ENCODE assay signal across 9 mouse cellular contexts in genomic region chr15:97327500-97328081, GRCm38 (mm10).
DNase-seq lines count a peak whose midpoint lies in the region; ATAC-seq and TF ChIP-seq lines count a peak whose summit lies in the region.
"Had no signal": no experiment of that assay in that cellular context is flagged by ENCODE, and none has a peak within 500 bp of the region (broad histone marks: within the 10 kb centered on the region; RNA-seq: fewer than 3 reads in every experiment).

No protein-coding gene starts in this region.

- H3K4me3 ChIP-seq in lung, adult 2 months (replicated peaks; ENCODE audit: extremely low read depth, low read depth, low read length): no peak overlapping the region
- H3K4me3 ChIP-seq: limb, embryonic 15.5 days had no signal

- no peak for TF ChIP-seq POLR2A in brain, embryonic 14.5 days (IDR thresholded peaks at IDR 0.05; ENCODE audit: borderline replicate concordance, extremely low read depth, insufficient read depth, insufficient read length, poor library complexity, severe bottlenecking)
- TF ChIP-seq POLR2A in lung, adult 2 months (IDR thresholded peaks at IDR 0.05; ENCODE audit: borderline replicate concordance, extremely low read depth, low read depth, low read length): no peak

- ATAC-seq in cerebellum, adult (ENCODE audit: insufficient number of reproducible peaks, low FRiP score, low TSS enrichment): no peak

- 77% methylated on average over 18 of the region's 18 CpGs for WGBS in lung, adult 2 months

- DNase-seq in heart, postnatal 14 days: peak; percentile 30 to 33
- DNase-seq in heart, adult 11 months: no peak
- peak; percentile 81 to 83 for DNase-seq in CD8-positive naive resting alpha-beta T cell, adult 2 months (ENCODE audit: low read depth in 2 of 2, low spot score in 2 of 2)
- peak; percentile 15 for DNase-seq in brain, embryonic 14.5 days (ENCODE audit: low read depth)
- DNase-seq in lung, adult 2 months: peak; percentile 41
- DNase-seq in testis, postnatal 10 days (ENCODE audit: low spot score): peak; percentile 77
- no peak for DNase-seq in right cerebral cortex, postnatal 14 days

- intact Hi-C loops in heart, postnatal 14 days (cut with DNase I): no loop called here

- peak; percentile 63 for TF ChIP-seq CTCF in brain, embryonic 14.5 days (IDR thresholded peaks at IDR 0.05; ENCODE audit: borderline replicate concordance, extremely low read depth, insufficient read depth, insufficient read length)
- TF ChIP-seq CTCF in lung, adult 2 months (IDR thresholded peaks at IDR 0.05; ENCODE audit: insufficient read depth, low read length): peak; percentile 86

- no peaks in the 10 kb centered on the region; the same call in 1 of the 2 replicates for H3K4me1 ChIP-seq in lung, adult 2 months (ENCODE audit: control insufficient read depth, insufficient read depth, low read length)
- H3K4me1 ChIP-seq: limb, embryonic 15.5 days had no signal

Comparison
In these comparisons a context has a peak if more than half of its experiments do, and no peak if none do; other contexts are left out.
1. DNase-seq: peak in heart, postnatal 14 days (2 of 2), CD8-positive naive resting alpha-beta T cell, adult 2 months (2 of 2), brain, embryonic 14.5 days (single experiment), lung, adult 2 months (single experiment) and testis, postnatal 10 days (single experiment); none in heart, adult 11 months (single experiment) and right cerebral cortex, postnatal 14 days (single experiment).